Mouse (Mus musculus): ENCODE data around the gene Cct4. TPM values are rescaled to one million over a fixed set of nuclear protein-coding genes. Genes with fewer than 3 reads are reported as not detected.

The Cct4 gene
- polyA plus RNA-seq, 1 experiment from 2014 or later = 275 TPM

Other genes starting within 250 kb of the Cct4 start
- 2.2 and 2.9 TPM in 2 replicates for gene B3gnt2, start 129.6 kb upstream of the Cct4 start, polyA plus RNA-seq (2014; fragmentation: Nextera tagmentation; extraction: Ambion mirVana)
- gene Zrsr1, start 18.5 kb upstream of the Cct4 start, polyA plus RNA-seq (2014; fragmentation: Nextera tagmentation; extraction: Ambion mirVana) = 2.2 and 3.1 TPM in 2 replicates
- gene Gm28048, start 8.4 kb upstream of the Cct4 start, polyA plus RNA-seq (2014; fragmentation: Nextera tagmentation; extraction: Ambion mirVana) = 8.2 and 11.5 TPM in 2 replicates
- 327 and 355 TPM in 2 replicates for gene Commd1, start 8.1 kb upstream of the Cct4 start, polyA plus RNA-seq (2014; fragmentation: Nextera tagmentation; extraction: Ambion mirVana)
- 1.3 and 1.9 TPM in 2 replicates for gene Fam161a, start 17.0 kb downstream of the Cct4 start, polyA plus RNA-seq (2014; fragmentation: Nextera tagmentation; extraction: Ambion mirVana)

Data from heart, embryonic 11.5 days (tissue).